Mouse (Mus musculus): ENCODE measurements around the gene Npr2. TPM values are rescaled to one million over a fixed set of nuclear protein-coding genes. Genes with fewer than 3 reads are reported as not detected.

Npr2 gene
- total RNA-seq, 2 experiments from 2014 or later: 42.9 to 49.7 TPM

DNA sequence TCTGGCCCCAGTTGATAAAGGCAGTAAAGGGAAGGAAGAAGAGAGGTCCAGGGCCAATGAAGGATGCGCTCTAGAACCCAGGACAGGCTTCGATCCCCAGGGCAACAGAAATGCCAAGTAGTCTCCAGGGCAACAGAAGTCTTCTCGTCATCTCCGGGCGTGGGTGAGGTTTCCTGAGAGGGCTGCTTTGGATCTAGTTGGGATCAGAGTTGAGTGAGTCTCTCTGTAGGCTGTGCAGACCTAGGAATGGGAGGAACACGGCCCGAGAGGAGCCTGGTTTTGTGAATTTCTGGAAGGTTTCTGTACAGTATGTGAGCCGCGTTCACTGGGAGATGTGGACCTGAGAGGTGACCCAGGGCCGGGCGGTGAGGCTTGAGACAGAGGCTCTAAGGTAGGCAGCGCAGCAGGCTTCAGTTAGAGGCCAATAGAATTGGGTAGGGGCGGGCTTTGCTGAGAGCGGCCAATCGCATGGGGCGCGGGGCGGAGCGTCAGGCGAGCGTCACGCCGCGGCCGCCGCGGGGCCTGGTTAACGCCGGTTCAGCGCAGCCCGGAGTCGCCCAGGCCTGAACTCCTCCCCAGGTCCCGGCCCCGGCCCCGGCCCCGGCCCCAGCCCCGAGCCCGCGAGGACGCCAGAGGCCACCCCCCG lies 37.2 kb downstream of the Npr2 start, which contains the start of the genes Tmem8b and Fam221b:
Tmem8b (plus strand) TSS at position 190 of the 646 bp plus-strand sequence.
Fam221b (minus strand) TSS at position 364 of the 646 bp plus-strand sequence.
- DNase-seq (ENCODE audit: low spot score in 2 of 2): peak; percentile 75 to 90

GRCm38 (mm10) chr4:43669428-43669794 lies 37.7 kb downstream of the Npr2 start:
- DNase-seq (ENCODE audit: low spot score in 2 of 2): peak; percentile 72 to 80

DNA sequence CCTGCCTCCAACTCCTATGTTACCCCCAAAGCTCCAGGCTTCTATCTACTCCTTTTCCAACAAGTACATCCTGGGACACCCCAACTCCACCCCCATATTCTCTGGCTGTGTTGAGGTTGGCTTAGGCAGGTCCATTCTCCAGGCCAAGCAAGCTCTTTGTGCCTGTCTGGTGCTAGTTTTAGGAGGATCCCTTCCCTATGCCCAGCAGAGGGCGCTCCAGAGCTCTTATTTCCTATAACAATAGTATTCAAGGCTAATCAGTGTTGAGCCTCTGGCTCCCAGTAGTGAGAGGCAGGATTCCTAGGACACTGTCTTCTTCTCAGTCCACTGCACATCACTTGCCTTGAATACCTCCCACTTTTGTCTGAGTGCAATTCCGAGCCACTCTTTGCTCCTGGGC lies 40.3 kb downstream of the Npr2 start:
- DNase-seq (ENCODE audit: low spot score in 2 of 2): peak; percentile 83 to 92

DNA sequence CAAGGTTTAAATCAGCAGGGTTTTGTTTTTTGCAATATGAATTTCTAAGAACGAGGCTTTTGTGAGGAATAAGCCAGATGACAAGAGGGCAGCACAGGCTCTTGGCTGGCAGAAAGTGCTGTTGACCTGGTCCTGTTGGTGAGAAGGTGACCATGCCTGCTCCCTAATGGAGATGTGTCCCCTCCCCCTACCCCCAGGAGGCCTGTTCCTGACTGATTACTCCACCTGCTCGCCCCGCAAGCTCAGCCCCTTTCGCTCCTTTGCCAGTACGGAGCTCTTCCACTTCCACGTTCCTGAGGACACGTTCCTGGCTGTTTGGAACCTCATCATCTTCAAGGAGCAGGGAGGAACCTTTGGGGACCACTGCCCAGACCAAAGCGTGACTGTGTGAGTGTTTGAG lies 42.0 kb downstream of the Npr2 start:
- no peak for DNase-seq (ENCODE audit: low spot score in 2 of 2)

GRCm38 (mm10) chr4:43674974-43675373 lies 43.2 kb downstream of the Npr2 start:
- DNase-seq (ENCODE audit: low spot score in 2 of 2): no peak

- no peak for DNase-seq (ENCODE audit: low spot score in 2 of 2)
Measured at GRCm38 (mm10) chr4:43675608-43676007, 43.9 kb downstream of the Npr2 start.

DNA sequence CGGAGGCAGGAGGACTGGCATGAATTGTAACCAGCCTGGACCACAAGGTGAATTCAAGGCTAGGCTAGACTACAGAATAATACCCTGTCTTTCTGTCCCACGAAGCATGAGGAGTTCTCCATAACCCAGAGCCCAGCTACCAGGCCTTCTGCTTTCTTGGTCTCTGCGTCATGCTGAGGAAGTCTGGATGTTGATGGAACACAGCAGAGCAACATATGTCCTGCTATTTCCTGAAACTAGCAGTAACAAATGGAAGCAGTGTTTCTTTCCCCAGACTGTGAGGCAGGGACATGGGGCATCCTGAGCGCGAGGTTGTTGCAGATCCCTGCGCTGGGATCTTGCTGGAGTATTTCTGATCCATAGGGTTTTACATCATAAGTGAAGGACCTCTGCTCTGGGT lies 46.8 kb downstream of the Npr2 start:
- no peak for DNase-seq (ENCODE audit: low spot score in 2 of 2)

DNA sequence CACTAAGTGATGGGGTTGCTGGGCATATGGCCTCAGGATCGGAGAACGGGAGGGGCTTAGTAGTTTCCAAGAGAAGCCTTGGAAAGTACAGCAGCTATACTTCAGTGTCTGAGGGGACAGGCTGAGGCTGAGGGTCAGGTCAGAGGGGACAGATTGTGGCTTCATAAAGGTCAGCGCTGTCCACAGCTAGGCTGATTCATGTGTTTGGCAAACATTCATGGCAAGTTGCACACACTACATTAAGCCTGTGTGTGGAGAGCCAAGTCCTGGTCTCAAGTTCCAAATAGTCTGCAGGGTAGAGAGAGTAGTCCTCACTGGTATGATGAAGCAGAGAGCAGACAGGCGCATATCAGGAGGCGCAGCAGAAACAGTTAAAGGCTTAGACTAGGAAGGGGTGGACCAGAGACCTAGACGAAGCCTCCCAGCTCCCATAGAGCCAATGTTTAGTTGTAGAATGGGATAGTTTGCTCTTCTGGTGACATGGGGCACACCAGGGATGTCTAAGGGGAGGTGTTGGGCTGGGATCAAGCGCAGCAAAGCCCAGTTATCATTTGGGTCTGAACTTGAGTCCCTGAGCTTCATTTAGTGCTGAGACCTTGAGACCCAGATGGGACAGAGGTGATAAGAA lies 47.8 kb downstream of the Npr2 start:
- peak in 1 of 2 experiments; percentile 39 for DNase-seq (ENCODE audit: low spot score in 2 of 2)

DNA sequence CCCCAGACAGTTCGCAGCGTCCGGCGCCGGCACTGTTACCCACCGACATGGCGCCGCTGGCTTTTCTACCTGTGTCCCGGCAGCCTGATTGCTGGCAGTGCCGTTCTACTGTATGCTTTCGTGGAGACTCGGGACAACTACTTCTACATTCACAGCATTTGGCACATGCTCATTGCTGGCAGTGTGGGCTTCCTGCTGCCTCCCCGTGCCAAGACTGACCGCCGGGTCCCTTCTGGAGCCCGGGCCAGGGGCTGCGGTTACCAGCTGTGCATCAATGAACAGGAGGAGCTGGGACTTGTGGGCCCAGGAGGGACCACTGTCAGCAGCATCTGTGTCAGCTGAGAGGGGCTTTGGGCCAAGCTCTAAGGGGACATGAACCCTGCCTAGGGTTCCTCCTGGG lies 58.3 kb downstream of the Npr2 start:
- DNase-seq (ENCODE audit: low spot score in 2 of 2): no peak

DNA sequence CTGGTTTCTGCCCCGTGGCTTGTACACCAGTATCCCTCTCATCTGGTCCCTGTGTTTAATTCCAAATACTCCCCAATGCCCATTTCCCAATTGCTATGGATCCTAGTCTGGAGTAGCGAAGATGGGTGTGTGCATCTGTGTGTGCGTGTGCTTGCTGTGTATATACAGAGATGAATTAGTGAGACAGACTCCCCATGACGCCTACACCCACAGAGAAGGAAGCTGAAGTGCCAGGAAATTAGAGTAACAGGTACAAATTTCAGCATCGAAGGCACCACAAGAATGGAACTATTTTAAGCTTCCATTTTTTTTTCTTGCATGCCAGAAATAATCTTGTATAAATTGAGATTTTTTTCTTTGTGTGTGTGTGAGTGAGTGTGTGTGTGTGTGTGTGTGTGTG lies 59.3 kb downstream of the Npr2 start:
- no peak for DNase-seq (ENCODE audit: low spot score in 2 of 2)

DNA sequence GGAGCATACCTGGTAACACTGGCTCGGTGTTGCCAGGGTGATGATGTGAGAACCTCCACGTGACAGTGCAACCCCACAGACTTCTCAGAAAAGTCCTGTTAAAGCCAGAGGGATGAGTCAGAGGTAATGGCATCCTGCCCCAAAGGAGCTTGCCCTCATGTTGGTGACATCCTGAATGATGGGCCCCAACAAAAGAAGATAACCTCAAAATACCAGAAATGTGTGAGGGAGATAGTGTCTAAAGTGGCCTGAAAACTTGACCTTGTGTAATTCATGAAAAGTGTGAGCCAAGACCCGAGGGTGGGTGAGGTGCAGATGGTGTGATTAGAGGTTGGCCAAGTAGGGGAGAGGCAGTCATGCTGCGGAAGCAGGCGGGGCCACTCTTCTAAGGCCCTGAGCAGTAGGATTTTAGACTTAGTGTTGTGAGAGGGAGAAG lies 62.1 kb downstream of the Npr2 start:
- no peak for DNase-seq (ENCODE audit: low spot score in 2 of 2)

DNA sequence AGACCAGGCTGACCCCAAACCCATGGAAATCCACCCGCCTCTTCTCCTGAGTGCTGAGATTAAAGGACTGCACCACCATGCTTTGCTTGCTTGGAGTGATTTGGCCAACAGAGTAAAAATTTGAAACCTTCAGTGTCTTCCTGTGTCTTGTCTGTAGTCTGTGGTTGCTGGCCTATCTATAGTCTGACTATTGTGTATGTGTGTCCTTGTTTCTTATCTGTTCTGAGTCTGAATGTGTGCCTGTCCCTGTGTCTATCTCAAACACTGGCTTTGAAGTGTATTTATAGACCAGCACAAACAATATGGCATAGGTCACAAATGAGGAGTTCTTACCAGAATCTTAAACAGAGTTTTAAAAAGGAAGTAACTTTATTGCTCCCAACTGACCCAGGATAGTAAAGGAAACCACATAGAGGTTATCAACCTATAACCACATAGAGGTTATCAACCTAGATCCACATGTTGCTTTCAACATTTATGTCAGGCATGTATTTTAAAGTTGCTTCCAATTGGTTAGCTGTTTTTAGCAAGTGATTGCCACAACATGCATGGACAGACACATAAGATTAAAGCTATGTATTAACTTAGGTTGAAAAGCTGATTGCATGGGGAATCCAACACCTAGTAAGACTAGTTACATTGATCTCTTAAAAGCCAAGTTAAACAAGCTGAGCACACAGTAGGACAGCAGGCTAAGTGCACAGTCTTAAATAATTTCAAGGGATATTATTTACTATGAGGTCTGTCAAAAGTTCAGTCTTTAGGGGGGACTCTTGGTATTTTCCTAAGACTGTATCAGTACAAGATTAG lies 62.9 kb downstream of the Npr2 start:
- no peak for DNase-seq (ENCODE audit: low spot score in 2 of 2)

DNA sequence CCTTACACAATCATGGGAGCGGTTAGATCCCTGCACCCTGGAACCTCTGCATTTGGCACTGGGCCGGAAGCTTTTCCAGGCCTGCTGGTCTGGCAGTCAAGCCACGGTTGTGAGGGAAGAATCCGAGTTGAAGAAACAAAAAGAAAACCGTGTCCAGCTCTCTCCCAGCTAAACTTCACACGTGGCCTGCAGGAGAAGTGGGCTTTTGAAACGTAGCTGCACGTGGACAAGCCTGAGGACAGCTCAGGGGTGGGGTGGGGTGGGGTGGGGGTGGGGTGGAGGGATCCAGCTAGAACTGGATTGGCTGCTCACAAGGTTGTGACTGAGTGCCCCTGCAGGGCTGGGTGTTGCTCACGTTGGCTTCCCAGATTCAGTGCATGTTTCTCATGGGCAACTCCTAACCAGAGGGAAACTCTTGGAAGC lies 63.5 kb downstream of the Npr2 start:
- DNase-seq (ENCODE audit: low spot score in 2 of 2): peak in 1 of 2 experiments; percentile 55

DNA sequence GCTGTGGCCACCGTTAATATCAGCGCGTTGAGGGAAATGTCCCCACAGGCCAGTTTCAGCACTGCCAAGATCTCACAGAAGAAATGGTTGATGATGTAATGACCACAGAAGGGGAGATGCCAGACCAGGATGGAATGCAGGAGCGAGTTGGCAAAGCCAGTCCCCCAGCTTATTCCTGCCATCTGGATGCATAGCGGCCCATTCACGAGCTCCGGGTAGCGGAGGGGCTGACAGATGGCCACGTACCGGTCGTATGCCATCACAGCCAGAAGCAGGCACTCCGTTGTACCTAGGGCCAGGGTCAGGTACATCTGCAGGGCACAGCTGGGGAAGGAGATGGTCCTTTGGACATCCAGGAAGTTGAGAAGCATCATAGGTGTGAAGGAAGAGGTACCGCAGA lies 64.8 kb downstream of the Npr2 start:
- DNase-seq (ENCODE audit: low spot score in 2 of 2): no peak

DNA sequence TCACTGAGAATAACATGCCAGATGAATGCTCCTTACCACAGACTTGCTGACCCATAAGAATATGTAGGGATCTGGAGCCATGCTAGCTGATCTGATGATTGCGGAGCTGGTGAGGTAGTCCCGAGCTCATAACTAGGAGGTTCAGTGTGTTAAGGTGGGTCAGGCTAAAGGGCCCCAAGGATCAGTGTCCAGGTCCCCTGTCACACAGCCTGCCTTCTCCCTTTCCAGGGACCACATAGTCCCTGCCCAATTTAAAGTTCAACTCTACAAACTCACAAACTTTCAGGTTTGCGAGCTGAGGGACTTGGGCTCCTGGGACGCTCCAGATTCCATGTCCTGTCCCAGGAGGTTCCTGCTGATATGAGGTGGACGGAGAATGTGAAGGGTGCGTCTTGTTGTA lies 69.0 kb downstream of the Npr2 start, which contains the start of gene Olfr70:
Olfr70 (minus strand) TSS at position 101 of the 400 bp plus-strand sequence.
- no peak for DNase-seq (ENCODE audit: low spot score in 2 of 2)

Small RNA genes lying within 50 kb of the gene (microRNA-seq; reads per million reads assigned to microRNA genes)
- not detected for gene Gm25262

Other genes starting within 250 kb of the Npr2 start
- gene Rusc2, start 250.0 kb upstream of the Npr2 start, total RNA-seq (2021): 10 to 100 TPM; 58.6 to 63.4 TPM
- under 1 TPM in 1 of 2 experiments, not detected in 1; 0.47 TPM for gene Fam166b, start 202.8 kb upstream of the Npr2 start, total RNA-seq (2021)
- gene Tesk1, start 190.0 kb upstream of the Npr2 start, total RNA-seq (2021): 10 to 100 TPM; 39.3 to 40.9 TPM
- gene Cd72, start 177.3 kb upstream of the Npr2 start, total RNA-seq (2021): under 1 TPM; 0.32 to 0.75 TPM
- not detected for gene Sit1, start 148.2 kb upstream of the Npr2 start, total RNA-seq (2021)
- gene Ccdc107, start 139.0 kb upstream of the Npr2 start, total RNA-seq (2021): 10 to 100 TPM; 23.3 to 28.6 TPM
- gene Arhgef39, start 132.2 kb upstream of the Npr2 start, total RNA-seq (2021): 1 to 10 TPM; 7.9 to 8.9 TPM
- gene Car9, start 125.0 kb upstream of the Npr2 start, total RNA-seq (2021): 1 to 10 TPM; 1.2 to 3.1 TPM
- gene Tpm2, start 108.2 kb upstream of the Npr2 start, total RNA-seq (2021): 1,000 to 10,000 TPM; 9,033 to 9,337 TPM
- 10 to 100 TPM; 51.9 to 55.1 TPM for gene Creb3, start 69.6 kb upstream of the Npr2 start, total RNA-seq (2021)
- gene Tln1, start 69.2 kb upstream of the Npr2 start, total RNA-seq (2021): 100 to 1,000 TPM; 137 to 140 TPM
- gene Rgp1, start 53.2 kb upstream of the Npr2 start, total RNA-seq (2021): 10 to 100 TPM; 37.1 to 41.3 TPM
- 10 to 100 TPM; 11.5 to 12.0 TPM for gene Gba2, start 53.1 kb upstream of the Npr2 start, total RNA-seq (2021)
- not detected for gene Msmp, start 47.4 kb upstream of the Npr2 start, total RNA-seq (2021)
- gene Spag8, start 21.7 kb downstream of the Npr2 start, total RNA-seq (2021): under 1 TPM in 1 of 2 experiments, not detected in 1; 0.26 TPM
- gene Hint2, start 24.5 kb downstream of the Npr2 start, total RNA-seq (2021): 10 to 100 TPM; 57.6 to 66.5 TPM
- 10 to 100 TPM in 1 of 2 experiments, 1 to 10 TPM in 1; 9.4 to 12.0 TPM for gene Tmem8b, start 37.0 kb downstream of the Npr2 start, total RNA-seq (2021)
- gene Fam221b, start 37.2 kb downstream of the Npr2 start, total RNA-seq (2021): under 1 TPM; 0.13 to 0.44 TPM
- not detected for gene Olfr70, start 68.9 kb downstream of the Npr2 start, total RNA-seq (2021)
- gene Olfr71, start 78.3 kb downstream of the Npr2 start, total RNA-seq (2021): not detected
- gene Hrct1, start 95.3 kb downstream of the Npr2 start, total RNA-seq (2021): 1 to 10 TPM; 2.2 TPM
- gene Spaar, start 98.1 kb downstream of the Npr2 start, total RNA-seq (2021): 1 to 10 TPM; 1.4 to 1.5 TPM
- gene Olfr159, start 139.1 kb downstream of the Npr2 start, total RNA-seq (2021): not detected
- not detected for gene Olfr156, start 192.0 kb downstream of the Npr2 start, total RNA-seq (2021)
- gene Olfr157, start 208.3 kb downstream of the Npr2 start, total RNA-seq (2021): not detected
- gene Olfr155, start 219.6 kb downstream of the Npr2 start, total RNA-seq (2021): not detected
- 10 to 100 TPM; 25.7 to 26.2 TPM for gene Reck, start 243.6 kb downstream of the Npr2 start, total RNA-seq (2021)